Mouse (Mus musculus) testis, adult 2 months (tissue): ENCODE data around the gene Ccdc7a. TPM values are rescaled to one million over a fixed set of nuclear protein-coding genes. Genes with fewer than 3 reads are reported as not detected.
"Not testable (repeated sequence)": the region's sequence is repeated elsewhere in the genome, so short reads cannot be mapped to it uniquely, and the experiment has no call there.

Experiments used
- H3K27ac ChIP-seq: fragments of 200-500 bp; 2 replicates; pipeline ENCODE4 v1.5.1; 2012; ENCODE audit warnings: low read depth, low read length; ENCODE audit not compliant: control insufficient read depth, insufficient read depth
- H3K27me3 ChIP-seq: fragments of 200-500 bp; 2 replicates; pipeline ENCODE4 v1.6.1; 2012; ENCODE audit warnings: mild to moderate bottlenecking, low read length, moderate library complexity; ENCODE audit not compliant: control insufficient read depth, insufficient read depth
- H3K36me3 ChIP-seq: fragments of 200-500 bp; 2 replicates; pipeline ENCODE4 v1.6.1; 2012; ENCODE audit warnings: mild to moderate bottlenecking, low read length; ENCODE audit not compliant: control insufficient read depth, insufficient read depth
- H3K4me1 ChIP-seq: fragments of 200-500 bp; 2 replicates; pipeline ENCODE4 v1.6.1; 2012; ENCODE audit warnings: low read length; ENCODE audit not compliant: control insufficient read depth, insufficient read depth
- H3K4me3 ChIP-seq: fragments of 200-500 bp; 2 replicates; pipeline ENCODE4 v1.5.1; 2012; ENCODE audit warnings: low read depth, mild to moderate bottlenecking, low read length, moderate library complexity, mixed read lengths; ENCODE audit not compliant: control insufficient read depth
- CTCF ChIP-seq: fragments of 200-500 bp; IDR thresholded peaks from 2 replicates; pipeline ENCODE4 v1.5.1; 2012; ENCODE audit warnings: low read depth, mild to moderate bottlenecking, inconsistent platforms, low read length, moderate library complexity; ENCODE audit not compliant: control insufficient read depth, insufficient read depth, insufficient replicate concordance
- POLR2A ChIP-seq: fragments of 200-500 bp; IDR thresholded peaks from 2 replicates; pipeline ENCODE4 v1.6.1; 2012; ENCODE audit warnings: low read depth, mild to moderate bottlenecking, inconsistent platforms, low read length, moderate library complexity; ENCODE audit not compliant: control insufficient read depth
- polyA plus RNA-seq: library from polyadenylated mRNA; depleted of rRNA; stranded (reverse); fragments of >200 nt; gene quantifications from 2 replicates; pipeline ENCODE4 v1.2.3, GENCODE M21; 2012; rRNA removed

Gene Ccdc7a
- 24.9 and 26.9 TPM in 2 replicates for polyA plus RNA-seq

GRCm38 (mm10) chr8:129065417-129065816 lies at the start of gene Ccdc7a:
Gene Ccdc7a, minus strand, starts transcription at chr8:129065517.
- not testable (repeated sequence) for H3K4me1 ChIP-seq

DNA sequence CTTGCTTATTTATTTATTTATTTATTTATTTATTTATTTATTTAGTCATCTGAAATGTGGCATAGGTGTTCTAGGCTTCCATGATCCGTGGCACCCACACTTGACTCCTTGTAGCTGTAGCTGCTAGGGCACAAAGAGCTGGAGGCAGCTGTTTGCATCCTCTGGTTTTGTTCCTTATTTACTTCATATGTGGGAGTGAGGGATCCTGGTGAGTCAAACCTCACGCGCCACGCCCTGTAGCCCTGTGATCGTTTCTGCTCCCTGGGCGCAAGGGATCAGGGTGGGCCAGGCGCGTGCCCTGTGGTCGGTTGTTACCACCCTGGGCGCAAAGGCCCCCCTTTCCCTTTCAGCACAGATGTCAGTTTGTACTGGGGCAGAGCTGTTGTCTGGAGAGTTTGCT lies 1.5 kb upstream of the Ccdc7a start, which contains the start of gene Ccdc7b:
TSS of gene Ccdc7b (plus strand) at position 301 of the 400 bp plus-strand sequence.
- not testable (repeated sequence) for H3K27me3 ChIP-seq, H3K36me3 ChIP-seq, H3K4me1 ChIP-seq, H3K27ac ChIP-seq, H3K4me3 ChIP-seq

More at GRCm38 (mm10) chr8:129065417-129065816, at the start of gene Ccdc7a:
- H3K27me3 ChIP-seq, H3K36me3 ChIP-seq, H3K4me3 ChIP-seq, H3K27ac ChIP-seq: not testable (repeated sequence)

DNA sequence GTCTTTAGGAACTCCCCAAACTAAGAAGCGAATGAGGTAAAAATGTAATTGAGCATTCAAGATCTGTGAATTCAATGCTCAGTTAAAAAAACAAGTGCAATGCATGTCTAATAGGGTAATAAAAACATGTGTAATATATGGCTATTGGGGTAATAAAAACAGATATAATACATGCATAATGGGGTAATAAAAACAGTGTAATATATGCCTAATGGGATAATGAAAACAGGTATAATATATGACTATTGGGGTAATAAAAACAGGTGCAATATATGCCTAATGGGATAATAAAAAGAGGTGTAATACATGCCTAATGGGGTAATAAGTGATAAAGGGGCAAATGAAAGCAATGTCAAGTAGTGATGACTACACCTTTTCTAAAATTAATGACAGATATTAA lies 73.9 kb downstream of the Ccdc7a start:
- Histone ChIP-seq H3K4me1 (no peaks in the 10 kb centered on the region), H3K27me3 (no peaks in the 10 kb centered on the region), H3K36me3 (no peaks in the 10 kb centered on the region), H3K4me3 (no peak overlapping the region), H3K27ac (no peak overlapping the region)
- no peak for TF ChIP-seq CTCF
- TF ChIP-seq POLR2A = no peak

DNA sequence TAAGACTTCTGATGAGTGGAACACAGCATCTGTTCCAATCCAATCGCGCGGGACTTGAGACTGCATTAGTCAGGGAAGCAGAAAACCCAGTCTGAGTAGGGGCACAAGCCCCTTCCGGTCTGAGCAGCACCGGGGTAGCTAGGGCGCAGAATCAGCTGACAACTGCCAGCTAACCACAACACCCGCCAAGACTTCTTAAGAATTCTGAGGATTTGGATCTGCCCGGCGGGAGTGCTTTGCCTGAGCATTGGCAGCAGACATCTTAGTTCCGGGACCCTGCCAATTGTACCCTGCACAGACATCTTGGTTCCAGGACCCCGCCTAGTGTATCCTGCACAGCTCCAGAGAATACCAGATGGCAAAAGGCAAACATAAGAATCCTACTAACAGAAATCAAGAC lies 116.4 kb downstream of the Ccdc7a start:
- not testable (repeated sequence) for H3K36me3 ChIP-seq, H3K27ac ChIP-seq, H3K4me1 ChIP-seq, H3K27me3 ChIP-seq, H3K4me3 ChIP-seq

DNA sequence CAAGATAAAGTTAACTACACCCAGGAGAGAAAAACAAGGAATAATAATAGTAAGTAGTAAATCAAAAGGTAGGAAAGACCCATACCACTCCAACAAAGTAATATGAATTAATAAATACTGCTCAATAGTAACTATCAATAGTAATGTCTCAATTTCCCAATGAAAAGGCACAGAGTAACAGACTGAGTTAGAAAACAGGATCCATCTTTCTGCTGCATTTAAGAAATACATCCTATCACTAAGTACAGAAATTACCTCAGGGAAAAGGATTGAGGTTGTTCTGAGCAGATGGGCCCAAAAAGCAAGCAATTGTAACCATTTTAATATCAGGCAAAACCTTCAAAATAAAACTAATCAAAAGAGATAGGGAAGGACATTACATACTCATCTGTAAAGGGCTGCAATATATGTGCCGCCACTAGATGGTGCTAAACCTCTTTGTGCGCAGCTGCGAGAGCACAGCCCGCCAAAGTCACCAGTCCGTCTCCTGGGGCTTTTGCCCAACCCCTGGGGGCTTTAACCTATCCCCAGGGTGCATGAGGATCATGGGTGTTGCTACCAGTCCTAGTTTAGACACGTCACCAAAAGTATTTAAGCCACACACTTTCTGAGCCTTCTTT lies 124.2 kb downstream of the Ccdc7a start:
- not testable (repeated sequence) for H3K4me3 ChIP-seq, H3K27me3 ChIP-seq, H3K36me3 ChIP-seq, H3K4me1 ChIP-seq, H3K27ac ChIP-seq

GRCm38 (mm10) chr8:128933446-128933845 lies 131.9 kb downstream of the Ccdc7a start:
- no peak overlapping the region for H3K4me3 ChIP-seq
- no peaks in the 10 kb centered on the region for H3K27me3 ChIP-seq
- H3K36me3 ChIP-seq = no peaks in the 10 kb centered on the region
- TF ChIP-seq POLR2A = no peak
- TF ChIP-seq CTCF = no peak
- no peak overlapping the region for H3K27ac ChIP-seq
- no peaks in the 10 kb centered on the region for H3K4me1 ChIP-seq

- Histone ChIP-seq H3K4me1 (no peaks in the 10 kb centered on the region), H3K4me3 (no peak overlapping the region), H3K27me3 (no peaks in the 10 kb centered on the region), H3K36me3 (no peaks in the 10 kb centered on the region), H3K27ac (no peak overlapping the region)
- no peak for TF ChIP-seq CTCF
- no peak for TF ChIP-seq POLR2A
Observed at GRCm38 (mm10) chr8:128882719-128883118, 182.6 kb downstream of the Ccdc7a start.

GRCm38 (mm10) chr8:128843749-128844148 lies 221.6 kb downstream of the Ccdc7a start:
- H3K27ac ChIP-seq = no peak overlapping the region
- H3K4me3 ChIP-seq = no peak overlapping the region
- TF ChIP-seq POLR2A = no peak
- no peak for TF ChIP-seq CTCF
- H3K36me3 ChIP-seq = no peaks in the 10 kb centered on the region
- no peaks in the 10 kb centered on the region for H3K27me3 ChIP-seq
- H3K4me1 ChIP-seq = no peaks in the 10 kb centered on the region
